Mouse (Mus musculus): ENCODE results near the gene Rad51b.

The Rad51b gene

DNA sequence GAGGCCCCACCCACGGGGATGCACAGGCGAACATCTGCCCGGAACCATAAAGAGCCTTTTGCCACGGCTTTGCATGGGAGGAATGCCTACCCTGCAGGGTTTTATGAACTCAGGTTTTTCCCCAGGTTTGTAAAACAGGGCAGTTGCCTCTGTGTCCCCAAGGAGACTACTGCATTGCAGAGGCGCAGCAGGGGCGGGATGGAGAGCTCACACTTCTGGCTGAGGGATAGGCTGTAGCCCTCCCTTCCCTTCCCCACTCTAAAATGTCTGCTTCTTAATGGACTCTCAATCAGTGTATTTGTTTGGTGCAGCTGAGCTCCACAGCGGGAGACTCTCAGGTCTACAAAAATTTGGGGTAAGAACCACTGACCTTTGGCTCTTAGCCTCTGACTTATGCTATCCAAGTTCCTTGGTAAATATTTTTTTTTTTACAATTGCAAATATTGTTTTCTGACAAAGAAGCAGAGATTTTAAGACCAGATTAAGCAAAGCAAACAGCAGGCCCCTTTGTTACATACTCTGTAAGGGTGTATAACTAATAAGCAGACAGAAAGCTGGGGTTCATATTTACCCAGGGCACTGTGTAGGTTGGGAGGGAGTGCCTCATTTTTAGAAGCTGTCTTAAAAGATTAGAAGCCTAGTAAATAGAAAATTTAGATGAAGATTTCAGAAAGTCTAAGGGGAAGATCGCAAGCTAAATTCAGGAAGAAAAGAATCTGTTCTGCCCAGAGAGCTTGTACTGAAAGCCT, 507.9 kb downstream of the Rad51b start:
- DNase-seq (ENCODE audit: low spot score in 2 of 2) = no peak

DNA sequence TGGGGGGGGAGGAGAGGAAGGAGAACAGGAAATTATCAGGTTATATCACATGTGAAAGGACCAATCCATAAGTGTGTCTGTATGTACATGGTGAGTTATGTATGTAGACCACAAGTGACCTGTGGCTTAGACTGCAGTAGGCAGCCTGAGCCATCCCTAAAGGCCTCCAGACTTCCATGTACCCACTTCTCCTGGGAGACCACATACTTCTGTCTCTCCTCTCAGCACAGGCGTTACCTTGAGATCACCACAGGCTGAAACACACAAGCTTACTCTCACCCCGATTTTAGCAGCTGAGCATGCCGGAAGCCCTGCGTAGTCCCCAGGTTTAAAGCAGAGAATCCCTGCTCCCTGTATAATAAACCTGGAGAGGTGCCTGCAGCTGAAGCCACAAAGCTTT, 509.9 kb downstream of the Rad51b start:
- DNase-seq (ENCODE audit: low spot score in 2 of 2) = no peak

DNA sequence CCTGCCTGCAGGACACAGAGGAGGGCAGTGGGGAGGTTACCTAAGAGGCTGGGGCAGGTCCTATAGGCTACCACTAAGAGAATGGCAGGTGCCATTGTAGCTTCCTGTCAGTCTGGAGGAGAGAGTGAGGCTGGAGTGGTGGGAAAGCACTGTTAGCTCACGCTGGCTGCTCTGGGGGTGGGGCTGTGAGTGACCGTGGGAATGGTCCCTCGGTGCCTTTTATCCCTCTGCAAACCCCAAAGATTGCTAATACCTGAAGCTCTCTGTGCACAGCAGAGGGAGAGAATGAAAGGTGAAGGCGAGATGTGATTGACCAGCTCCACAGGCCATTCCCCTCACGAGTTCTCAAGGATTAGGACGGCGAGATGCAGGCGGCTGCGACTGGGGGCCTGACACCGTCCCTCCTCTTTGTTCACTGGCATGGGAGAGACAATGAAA, 510.3 kb downstream of the Rad51b start:
- DNase-seq (ENCODE audit: low spot score in 2 of 2) = no peak

GRCm38 (mm10) chr12:79807938-79808401, 510.9 kb downstream of the Rad51b start:
- no peak for DNase-seq (ENCODE audit: low spot score in 2 of 2)

- DNase-seq (ENCODE audit: low spot score in 2 of 2) = no peak
Measured at GRCm38 (mm10) chr12:79808426-79809398, 511.6 kb downstream of the Rad51b start.

DNA sequence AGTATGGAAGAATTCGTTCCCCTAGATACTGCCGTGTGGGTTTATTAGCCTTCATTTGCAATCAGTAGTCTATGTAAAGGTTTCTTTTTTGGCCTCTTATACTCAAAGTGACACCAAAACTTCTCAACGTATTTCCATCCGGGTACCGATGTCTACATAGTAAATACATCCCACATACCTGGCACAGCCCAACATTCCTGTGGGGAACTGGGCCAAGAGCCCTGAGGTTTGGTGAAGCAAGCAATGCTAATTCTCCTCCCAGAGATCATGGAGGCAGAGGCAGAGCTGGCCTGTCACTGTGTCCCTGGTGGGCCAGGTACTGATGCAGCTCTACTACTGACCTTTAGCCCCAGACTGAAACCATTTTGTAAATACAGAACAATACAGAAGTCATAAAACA, 512.4 kb downstream of the Rad51b start:
- no peak for DNase-seq (ENCODE audit: low spot score in 2 of 2)

GRCm38 (mm10) chr12:79812422-79812821, 515.3 kb downstream of the Rad51b start:
- DNase-seq (ENCODE audit: low spot score in 2 of 2) = no peak

DNA sequence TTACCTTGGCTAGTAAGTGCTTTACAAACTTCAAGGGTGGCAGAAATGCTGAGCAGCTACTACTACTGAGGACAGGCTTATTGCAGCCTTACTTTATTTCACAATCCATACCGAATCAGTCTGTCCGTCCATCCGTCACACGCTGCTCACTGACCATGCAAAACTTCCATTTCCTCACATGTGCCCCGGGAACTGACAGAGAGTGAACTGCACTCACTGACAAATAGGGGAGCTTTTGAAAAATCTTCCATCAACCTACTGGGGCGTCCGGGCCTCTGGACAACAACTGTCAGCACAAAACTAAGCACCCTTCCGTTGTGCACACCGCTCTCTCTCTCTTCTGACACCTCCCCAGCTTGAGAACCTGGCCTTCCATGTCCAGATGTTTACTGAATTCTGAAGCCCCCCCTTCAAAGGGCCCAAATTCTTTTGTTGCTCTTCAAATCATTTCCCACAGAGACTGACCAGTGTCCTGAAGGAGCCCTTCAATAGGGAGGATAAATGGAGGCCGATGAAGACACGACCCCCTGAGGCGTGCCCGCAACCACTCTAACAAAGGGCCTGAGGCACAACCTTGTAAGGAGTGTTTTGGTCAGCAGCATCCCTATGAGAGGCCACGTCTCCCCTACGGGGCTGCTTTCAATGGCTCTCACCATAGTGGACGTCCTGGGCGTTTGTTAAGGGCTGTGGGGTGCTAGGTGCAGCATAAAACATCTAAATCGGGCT, 515.9 kb downstream of the Rad51b start:
- DNase-seq (ENCODE audit: low spot score in 2 of 2) = no peak

DNA sequence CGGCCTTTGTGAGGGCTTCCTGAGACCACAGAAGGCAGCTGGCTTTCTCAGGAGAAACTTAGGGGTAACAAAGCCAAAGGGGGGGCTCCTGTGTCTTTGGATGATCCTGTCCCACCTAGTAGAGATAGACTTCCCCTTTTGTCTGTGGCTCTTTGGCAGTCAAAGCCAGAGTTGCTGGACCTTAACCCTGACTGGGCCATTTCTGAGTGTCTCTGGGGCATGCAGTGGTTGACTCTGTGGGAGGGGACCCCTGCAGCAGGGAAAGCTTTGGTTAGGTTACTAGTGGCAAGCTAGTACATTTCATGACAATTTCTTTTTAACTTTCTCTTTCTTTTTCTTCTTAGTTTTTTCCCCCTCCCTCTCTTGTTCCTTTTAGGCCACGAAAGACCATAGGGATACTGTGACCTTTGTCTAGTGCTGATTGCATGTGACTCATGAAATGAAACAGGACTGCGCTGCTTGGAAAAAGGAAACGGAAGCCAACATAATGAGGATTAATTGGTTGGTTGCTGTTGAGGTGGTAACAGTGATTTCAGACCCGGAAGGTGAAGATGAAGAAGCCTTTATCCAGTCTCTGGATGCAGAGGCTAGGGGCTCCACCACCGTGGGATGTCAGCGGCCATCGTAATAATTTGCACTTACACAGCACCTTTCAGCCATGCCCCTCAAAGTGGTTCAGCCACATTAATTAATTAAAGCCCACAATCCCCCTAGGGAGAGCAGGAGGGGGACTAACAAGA, 516.7 kb downstream of the Rad51b start:
- DNase-seq (ENCODE audit: low spot score in 2 of 2) = no peak

- no peak for DNase-seq (ENCODE audit: low spot score in 2 of 2)
Measured at GRCm38 (mm10) chr12:79814312-79815091, 517.4 kb downstream of the Rad51b start.

- no peak for DNase-seq (ENCODE audit: low spot score in 2 of 2)
Measured at GRCm38 (mm10) chr12:79816241-79816640, 519.2 kb downstream of the Rad51b start.

DNA sequence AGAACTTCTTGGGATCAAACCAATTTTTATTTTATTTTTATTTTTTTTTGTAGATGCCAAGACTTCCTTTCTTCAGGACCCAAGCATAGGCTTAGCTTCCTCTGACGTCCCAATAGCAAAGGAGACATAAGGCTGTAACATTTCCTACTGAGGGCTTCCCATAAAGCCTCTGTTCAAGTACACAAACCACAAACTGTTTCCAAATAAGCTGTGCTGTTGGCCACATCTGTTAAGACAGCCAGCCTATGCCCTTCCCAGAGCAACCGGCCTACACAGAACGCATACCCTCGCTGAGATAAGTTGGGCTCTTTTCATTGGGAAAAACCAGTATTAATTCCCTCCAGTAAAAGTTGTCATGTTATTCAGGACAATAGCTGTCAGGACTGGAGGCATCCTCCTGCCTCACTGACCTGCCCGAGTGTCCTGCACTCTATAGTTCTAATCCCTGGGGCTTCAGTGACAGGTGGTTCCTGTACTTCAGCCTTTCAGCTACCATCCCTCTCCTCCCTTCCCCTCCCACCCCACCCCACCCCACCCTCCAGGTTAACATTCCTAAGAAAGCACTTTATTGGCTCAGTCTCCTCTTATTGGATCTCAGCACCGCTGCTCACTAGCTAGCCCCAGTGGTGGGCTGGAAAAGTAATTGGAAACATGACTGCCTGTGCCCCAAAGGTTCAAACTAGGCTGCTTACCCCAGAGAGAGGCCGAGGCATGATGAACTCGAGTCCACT, 523.3 kb downstream of the Rad51b start:
- DNase-seq (ENCODE audit: low spot score in 2 of 2) = no peak

DNA sequence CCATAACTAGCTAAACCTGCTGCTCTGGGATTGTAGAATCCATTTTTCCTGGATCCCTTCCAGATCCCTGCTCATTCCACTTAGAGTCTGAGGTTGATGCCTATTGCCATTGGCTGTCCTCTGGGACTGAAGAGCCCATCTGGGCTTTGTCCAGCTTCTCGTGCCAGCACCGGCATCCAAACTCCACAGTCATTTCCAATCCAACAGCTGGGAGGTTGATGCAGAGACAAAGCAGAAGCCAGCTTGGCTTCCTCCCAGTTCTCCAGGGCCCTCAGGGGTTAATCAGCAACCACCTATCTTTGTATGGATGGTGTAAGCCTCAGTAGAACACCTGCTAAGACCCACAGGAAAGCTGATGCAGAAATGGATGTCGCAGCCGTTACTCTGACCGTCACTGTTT, 524.8 kb downstream of the Rad51b start:
- no peak for DNase-seq (ENCODE audit: low spot score in 2 of 2)

DNA sequence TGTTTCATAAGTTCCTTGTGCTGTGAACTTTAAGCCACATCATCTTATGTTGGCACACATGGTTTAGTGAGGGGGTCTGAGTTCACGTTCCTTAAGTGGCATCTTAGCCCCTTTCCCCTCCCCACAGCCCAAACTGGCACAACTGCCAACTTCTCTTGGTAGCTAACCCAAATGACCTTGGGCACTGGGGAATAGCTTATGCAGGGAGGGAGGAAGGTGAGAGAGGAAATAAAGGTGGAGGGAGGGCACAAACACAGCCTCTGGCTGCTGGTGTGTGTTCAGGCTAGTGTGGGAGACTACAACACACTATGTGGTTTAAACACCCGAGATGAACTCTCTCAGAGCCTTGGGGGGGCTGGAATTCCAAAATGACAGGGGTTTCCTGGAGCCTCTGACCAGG, 525.3 kb downstream of the Rad51b start:
- no peak for DNase-seq (ENCODE audit: low spot score in 2 of 2)

GRCm38 (mm10) chr12:79825922-79826321, 528.8 kb downstream of the Rad51b start:
- no peak for DNase-seq (ENCODE audit: low spot score in 2 of 2)

DNA sequence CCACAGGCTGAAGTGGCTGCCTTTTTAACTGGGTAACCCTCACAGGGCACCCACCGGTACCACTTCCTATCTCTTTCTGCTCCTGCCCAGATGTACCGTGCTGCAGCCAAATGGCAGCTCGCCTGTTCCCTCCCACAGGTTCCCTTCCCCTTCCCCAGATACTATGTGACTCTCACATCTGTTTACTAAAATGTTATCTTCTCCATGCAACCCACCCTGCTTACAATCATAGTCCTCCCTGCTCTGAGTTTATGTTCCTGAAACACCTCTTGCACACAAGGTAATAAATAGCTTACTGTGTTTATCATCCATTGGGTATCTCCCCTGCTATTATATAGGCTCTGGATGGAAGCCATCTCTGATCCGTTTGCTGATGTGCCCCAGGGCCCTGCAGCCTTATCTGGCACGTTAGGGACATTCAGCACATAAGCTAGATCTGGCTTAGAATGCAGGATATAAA, 530.2 kb downstream of the Rad51b start:
- DNase-seq (ENCODE audit: low spot score in 2 of 2) = no peak

DNA sequence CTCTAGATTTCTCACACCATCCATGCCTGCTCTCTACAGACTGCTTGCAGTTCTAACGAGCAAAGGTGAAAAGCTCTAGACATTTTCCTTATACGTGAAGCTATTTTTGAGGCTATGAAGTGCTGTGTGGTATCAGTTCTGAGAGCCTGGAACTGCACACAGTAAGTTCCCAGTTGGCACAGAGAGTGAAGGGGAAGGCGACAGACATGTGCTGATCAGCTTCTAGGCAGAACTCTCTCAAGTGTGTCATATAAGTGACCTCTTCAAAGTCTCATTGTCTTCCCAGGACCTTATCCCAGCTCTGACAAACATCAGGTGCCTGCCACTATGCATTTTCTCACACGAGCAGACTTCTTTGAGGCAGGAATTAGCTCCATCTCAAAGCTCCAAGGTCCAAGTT, 530.7 kb downstream of the Rad51b start:
- no peak for DNase-seq (ENCODE audit: low spot score in 2 of 2)

DNA sequence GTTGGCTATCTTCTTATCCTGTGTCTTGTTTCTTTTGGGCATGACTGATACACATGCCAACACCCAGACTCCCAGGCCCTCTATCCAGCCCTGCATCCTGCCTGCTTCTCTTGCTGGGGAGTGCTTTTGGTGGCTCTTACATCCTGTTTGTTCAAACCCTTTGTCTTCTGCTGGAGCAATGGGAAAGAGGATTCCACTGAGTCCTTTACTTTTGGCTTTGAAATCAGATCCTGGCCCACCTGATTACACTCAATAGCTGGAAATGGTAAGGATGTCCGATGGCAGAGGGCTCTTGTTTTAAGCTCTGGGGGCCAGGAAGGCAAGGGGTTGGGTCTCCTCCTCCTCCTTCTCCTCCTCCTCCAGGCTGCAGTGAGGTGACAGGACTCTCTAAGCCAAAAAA, 533.6 kb downstream of the Rad51b start:
- no peak for DNase-seq (ENCODE audit: low spot score in 2 of 2)

DNA sequence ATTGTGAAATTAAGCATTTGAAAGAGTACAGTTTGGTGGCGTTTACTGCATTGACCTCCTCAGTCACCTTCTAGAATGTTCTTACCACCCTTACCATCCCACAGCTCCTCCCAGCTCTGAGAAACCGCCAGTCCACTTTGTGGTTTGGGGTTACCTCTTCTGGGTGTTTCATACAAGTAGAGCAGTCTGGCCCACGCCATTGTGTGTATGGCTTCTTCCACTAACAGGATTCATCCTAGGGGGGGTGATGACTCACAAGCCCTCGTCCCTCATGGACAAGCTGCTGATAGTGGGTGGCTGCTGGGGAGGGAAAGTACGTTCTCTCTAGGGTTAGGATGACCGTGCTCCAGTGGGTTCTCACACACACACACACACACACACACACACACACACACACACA, 535.5 kb downstream of the Rad51b start:
- peak in 1 of 2 experiments; percentile 25 for DNase-seq (ENCODE audit: low spot score in 2 of 2)

DNA sequence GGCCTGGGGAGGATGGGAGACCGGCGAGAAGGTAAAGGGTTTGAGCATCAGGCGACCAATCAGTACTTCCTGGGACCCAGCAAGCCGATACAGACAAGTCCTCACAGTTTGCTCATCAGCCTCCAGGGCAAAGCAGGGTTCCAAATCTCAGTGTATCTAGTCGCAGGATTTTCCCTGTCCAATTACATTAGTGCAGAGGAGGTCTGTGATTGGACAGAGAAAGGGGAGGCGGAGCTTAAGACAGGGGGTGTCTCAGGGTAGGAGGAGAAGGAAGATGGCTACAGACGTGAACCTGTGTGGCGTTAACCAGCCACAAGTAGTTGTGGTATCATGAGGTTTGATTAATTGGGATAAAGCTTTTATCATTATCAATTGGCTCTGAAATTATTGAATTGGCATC, 538.4 kb downstream of the Rad51b start:
- no peak for DNase-seq (ENCODE audit: low spot score in 2 of 2)
